Mouse (Mus musculus) c-Kit-positive CD71-negative TER-119-negative erythroid progenitor cells, embryonic 14.5 days (primary cell): Measurements from ENCODE around the gene Asb15.

ENCODE experiments used
- DNase-seq: peaks from one replicate; pipeline ENCODE4 v3.0.0-alpha.2; 2013; ENCODE audit warnings: low read depth

The Asb15 gene

GRCm38 (mm10) chr6:24568963-24569362, 41.0 kb downstream of the Asb15 start:
- DNase-seq = no peak

GRCm38 (mm10) chr6:24569711-24570110, 41.8 kb downstream of the Asb15 start:
- DNase-seq = no peak

- no peak for DNase-seq
Measured at GRCm38 (mm10) chr6:24570278-24570677, 42.3 kb downstream of the Asb15 start.

- DNase-seq = no peak
Measured at GRCm38 (mm10) chr6:24571126-24571525, 43.2 kb downstream of the Asb15 start.

- DNase-seq = no peak
Measured at GRCm38 (mm10) chr6:24572431-24572830, 44.5 kb downstream of the Asb15 start.

GRCm38 (mm10) chr6:24573319-24573718, 45.4 kb downstream of the Asb15 start:
- DNase-seq = no peak

- DNase-seq = no peak
Measured at GRCm38 (mm10) chr6:24583456-24583855, 55.5 kb downstream of the Asb15 start.

GRCm38 (mm10) chr6:24585431-24586310, 57.7 kb downstream of the Asb15 start:
- no peak for DNase-seq

- DNase-seq = no peak
Measured at GRCm38 (mm10) chr6:24586885-24587284, 58.9 kb downstream of the Asb15 start.

GRCm38 (mm10) chr6:24590282-24590681, 62.3 kb downstream of the Asb15 start:
- no peak for DNase-seq

- no peak for DNase-seq
Measured at GRCm38 (mm10) chr6:24591525-24592218, 63.7 kb downstream of the Asb15 start.

GRCm38 (mm10) chr6:24597500-24597899, 69.6 kb downstream of the Asb15 start, which contains the start of gene Lmod2:
Gene Lmod2, plus strand, starts transcription at chr6:24597762.
- DNase-seq = no peak

GRCm38 (mm10) chr6:24599179-24599578, 71.2 kb downstream of the Asb15 start:
- no peak for DNase-seq

GRCm38 (mm10) chr6:24599639-24600038, 71.7 kb downstream of the Asb15 start:
- DNase-seq = no peak

GRCm38 (mm10) chr6:24600134-24600533, 72.2 kb downstream of the Asb15 start:
- DNase-seq = no peak

GRCm38 (mm10) chr6:24600726-24601125, 72.8 kb downstream of the Asb15 start:
- no peak for DNase-seq

- no peak for DNase-seq
Measured at GRCm38 (mm10) chr6:24601668-24602067, 73.7 kb downstream of the Asb15 start.

GRCm38 (mm10) chr6:24602351-24602750, 74.4 kb downstream of the Asb15 start:
- DNase-seq = no peak

- DNase-seq = no peak
Measured at GRCm38 (mm10) chr6:24602993-24603392, 75.0 kb downstream of the Asb15 start.

- DNase-seq = no peak
Measured at GRCm38 (mm10) chr6:24604289-24604688, 76.3 kb downstream of the Asb15 start.

GRCm38 (mm10) chr6:24605631-24606030, 77.7 kb downstream of the Asb15 start:
- DNase-seq = no peak

GRCm38 (mm10) chr6:24606512-24606911, 78.6 kb downstream of the Asb15 start:
- no peak for DNase-seq

GRCm38 (mm10) chr6:24607531-24607930, 79.6 kb downstream of the Asb15 start:
- DNase-seq = no peak
